Mouse (Mus musculus) embryonic facial prominence, embryonic 14.5 days (tissue): Measurements from ENCODE around the gene Gm20388. TPM values are rescaled to one million over a fixed set of nuclear protein-coding genes. Genes with fewer than 3 reads are reported as not detected.

Experiments used
- ATAC-seq: fragments of 200-750 bp; cut with Nextera tagmentation; 2 replicates; pipeline ENCODE4 v1.8.0; 2017; ENCODE audit warnings: low read depth, moderate number of reproducible peaks, moderate TSS enrichment
- DNase-seq: peaks from one replicate; pipeline ENCODE4 v3.0.0-alpha.2; 2015; ENCODE audit warnings: low spot score
- H3K27ac ChIP-seq: fragments of 300-500 bp; sonication (generic); replicated peaks from 2 replicates; pipeline ENCODE4 v1.5.1; 2014; ENCODE audit warnings: low read depth, mild to moderate bottlenecking, low read length, moderate library complexity
- H3K27me3 ChIP-seq: fragments of 300-500 bp; sonication (generic); replicated peaks from 2 replicates; pipeline ENCODE4 v1.6.1; 2014; ENCODE audit warnings: low read length; ENCODE audit not compliant: control insufficient read depth, insufficient read depth
- H3K36me3 ChIP-seq: fragments of 300-500 bp; sonication (generic); 2 replicates; pipeline ENCODE4 v1.6.1; 2014; ENCODE audit warnings: low read length, mixed read lengths; ENCODE audit not compliant: control insufficient read depth, insufficient read depth
- H3K4me1 ChIP-seq: fragments of 300-500 bp; sonication (generic); 2 replicates; pipeline ENCODE4 v1.6.1; 2014; ENCODE audit warnings: antibody characterized with exemption, low read length; ENCODE audit not compliant: control insufficient read depth, insufficient read depth
- H3K4me2 ChIP-seq: fragments of 300-500 bp; sonication (generic); 2 replicates; pipeline ENCODE4 v1.6.1; 2014; ENCODE audit warnings: low read depth, mild to moderate bottlenecking, low read length, moderate library complexity, mixed read lengths
- H3K4me3 ChIP-seq: fragments of 300-500 bp; sonication (generic); 2 replicates; pipeline ENCODE4 v1.5.1; 2014; ENCODE audit warnings: low read depth, mild to moderate bottlenecking, low read length
- H3K9ac ChIP-seq: fragments of 300-500 bp; sonication (generic); 2 replicates; pipeline ENCODE4 v1.6.1; 2014; ENCODE audit warnings: low read depth, mild to moderate bottlenecking, low read length, moderate library complexity, mixed read lengths
- H3K9me3 ChIP-seq: fragments of 300-500 bp; sonication (generic); 2 replicates; pipeline ENCODE4 v1.6.1; 2016; ENCODE audit warnings: low read length; ENCODE audit not compliant: control insufficient read depth
- WGBS: fragments of 180-500 bp; shearing (Covaris S2); extraction: QIAGEN DNeasy Blood & Tissue Kit; methylation state at CpG from one replicate; pipeline ENCODE4 v1.1.7; 2014; 5-methylcytosine and 5-hydroxymethylcytosine counted together
- polyA plus RNA-seq: library from polyadenylated mRNA; unstranded; fragments of >200 nt; fragmentation: Nextera tagmentation; extraction: Ambion mirVana; gene quantifications from 2 replicates; pipeline ENCODE4 v1.2.1, GENCODE M21; 2014

The Gm20388 gene
- polyA plus RNA-seq, 1 experiment from 2014 or later, result not detected

GRCm38 (mm10) chr8:123759933-123760332, 3849.3 kb downstream of the Gm20388 start:
- WGBS, result 9% methylated on average over 10 of the region's 10 CpGs
- Histone ChIP-seq H3K9me3 (no peaks in the 10 kb centered on the region), H3K4me1 (peaks cover 22% of the 10 kb centered on the region), H3K27ac (no peak overlapping the region), H3K4me2 (peak overlapping the region; percentile 1; the same call in 1 of the 2 replicates), H3K27me3 (no peaks in the 10 kb centered on the region; the same call in 1 of the 2 replicates), H3K36me3 (no peaks in the 10 kb centered on the region), H3K4me3 (no peak overlapping the region), H3K9ac (no peak overlapping the region)
- peak; percentile 75 for DNase-seq
- ATAC-seq, result peak; percentile 58; the same call in 1 of the 2 replicates

GRCm38 (mm10) chr8:123760579-123760978, 3849.9 kb downstream of the Gm20388 start:
- DNase-seq (no peak), ATAC-seq (no peak)
- Histone ChIP-seq H3K36me3 (no peaks in the 10 kb centered on the region), H3K9me3 (no peaks in the 10 kb centered on the region), H3K4me1 (peaks cover 22% of the 10 kb centered on the region), H3K4me3 (no peak overlapping the region), H3K9ac (no peak overlapping the region), H3K27me3 (no peaks in the 10 kb centered on the region; the same call in 1 of the 2 replicates), H3K4me2 (no peak overlapping the region), H3K27ac (no peak overlapping the region)
- WGBS, result 60% methylated on average over 5 of the region's 5 CpGs

GRCm38 (mm10) chr8:123761266-123761882, 3850.7 kb downstream of the Gm20388 start:
- ATAC-seq (peak; percentile 73), DNase-seq (peak; percentile 82)
- H3K36me3 ChIP-seq, result no peaks in the 10 kb centered on the region
- no peak overlapping the region for H3K4me3 ChIP-seq
- H3K4me1 ChIP-seq, result peaks cover 22% of the 10 kb centered on the region
- no peak overlapping the region; the same call in 1 of the 2 replicates for H3K27ac ChIP-seq
- no peak overlapping the region for H3K4me2 ChIP-seq
- no peak overlapping the region for H3K9ac ChIP-seq
- WGBS, result 25% methylated on average over 12 of the region's 12 CpGs
- no peaks in the 10 kb centered on the region for H3K9me3 ChIP-seq
- H3K27me3 ChIP-seq, result no peaks in the 10 kb centered on the region; the same call in 1 of the 2 replicates

- ATAC-seq, result no peak
- no peak for DNase-seq
- no peak overlapping the region for H3K4me2 ChIP-seq
- no peak overlapping the region for H3K9ac ChIP-seq
- H3K4me1 ChIP-seq, result peaks cover 22% of the 10 kb centered on the region
- no peaks in the 10 kb centered on the region; the same call in 1 of the 2 replicates for H3K27me3 ChIP-seq
- H3K27ac ChIP-seq, result no peak overlapping the region; the same call in 1 of the 2 replicates
- WGBS, result 16% methylated on average over 4 of the region's 4 CpGs
- no peak overlapping the region for H3K4me3 ChIP-seq
- no peaks in the 10 kb centered on the region for H3K9me3 ChIP-seq
- no peaks in the 10 kb centered on the region for H3K36me3 ChIP-seq
Measured at GRCm38 (mm10) chr8:123761883-123762270, 3851.2 kb downstream of the Gm20388 start.

GRCm38 (mm10) chr8:123763355-123763754, 3852.7 kb downstream of the Gm20388 start:
- H3K36me3 ChIP-seq, result no peaks in the 10 kb centered on the region
- no peak; the same call in 1 of the 2 replicates for ATAC-seq
- H3K4me1 ChIP-seq, result peaks cover 27% of the 10 kb centered on the region
- WGBS, result 51% methylated on average over 7 of the region's 7 CpGs
- H3K9ac ChIP-seq, result no peak overlapping the region
- no peaks in the 10 kb centered on the region for H3K9me3 ChIP-seq
- H3K4me2 ChIP-seq, result no peak overlapping the region
- no peak overlapping the region for H3K4me3 ChIP-seq
- H3K27ac ChIP-seq, result no peak overlapping the region
- peak; percentile 83 for DNase-seq
- H3K27me3 ChIP-seq, result no peaks in the 10 kb centered on the region; the same call in 1 of the 2 replicates

GRCm38 (mm10) chr8:123764671-123765070, 3854.0 kb downstream of the Gm20388 start:
- H3K4me1 ChIP-seq, result peaks cover 27% of the 10 kb centered on the region
- ATAC-seq (no peak), DNase-seq (no peak)
- no peaks in the 10 kb centered on the region for H3K9me3 ChIP-seq
- H3K4me3 ChIP-seq, result no peak overlapping the region
- no peaks in the 10 kb centered on the region for H3K36me3 ChIP-seq
- 30% methylated on average over 4 of the region's 4 CpGs for WGBS
- H3K27me3 ChIP-seq, result no peaks in the 10 kb centered on the region
- no peak overlapping the region for H3K9ac ChIP-seq
- H3K27ac ChIP-seq, result no peak overlapping the region
- no peak overlapping the region for H3K4me2 ChIP-seq

GRCm38 (mm10) chr8:123766516-123766915, 3855.9 kb downstream of the Gm20388 start:
- H3K27ac ChIP-seq, result no peak overlapping the region
- H3K36me3 ChIP-seq, result no peaks in the 10 kb centered on the region
- no peak overlapping the region for H3K4me3 ChIP-seq
- H3K4me1 ChIP-seq, result peaks cover 22% of the 10 kb centered on the region
- H3K9ac ChIP-seq, result no peak overlapping the region
- ATAC-seq (no peak), DNase-seq (no peak)
- 89% methylated on average over 4 of the region's 4 CpGs for WGBS
- H3K9me3 ChIP-seq, result no peaks in the 10 kb centered on the region
- H3K27me3 ChIP-seq, result no peaks in the 10 kb centered on the region
- no peak overlapping the region for H3K4me2 ChIP-seq

GRCm38 (mm10) chr8:123767874-123768273, 3857.2 kb downstream of the Gm20388 start:
- Histone ChIP-seq H3K27ac (no peak overlapping the region), H3K4me2 (no peak overlapping the region), H3K4me3 (no peak overlapping the region), H3K9me3 (no peaks in the 10 kb centered on the region), H3K9ac (no peak overlapping the region), H3K4me1 (peaks cover 14% of the 10 kb centered on the region), H3K27me3 (no peaks in the 10 kb centered on the region), H3K36me3 (no peaks in the 10 kb centered on the region)
- WGBS, result 64% methylated on average over 8 of the region's 8 CpGs
- DNase-seq, result no peak
- ATAC-seq, result no peak
